Mouse (Mus musculus) hindbrain, embryonic 16.5 days (tissue): ENCODE measurements at regions not wholly inside any gene's neighbourhood (a gene's known extent, or its start where the extent isn't known, plus 50 kb on each side); places are given as distances from the start of the nearest gene placed in this dataset.

Experiments used
- ATAC-seq: fragments of 200-750 bp; cut with Nextera tagmentation; 2 replicates; pipeline ENCODE4 v1.8.0; 2017; ENCODE audit warnings: moderate TSS enrichment, moderate library complexity
- H3K27ac ChIP-seq: fragments of 300-500 bp; sonication (generic); 2 replicates; pipeline ENCODE4 v1.5.1; 2014; ENCODE audit warnings: low read depth, mild to moderate bottlenecking, control low read depth, low read length, moderate library complexity
- H3K27me3 ChIP-seq: fragments of 300-500 bp; sonication (generic); replicated peaks from 2 replicates; pipeline ENCODE4 v1.6.1; 2014; ENCODE audit warnings: low read length; ENCODE audit not compliant: control insufficient read depth, insufficient read depth
- H3K36me3 ChIP-seq: fragments of 300-500 bp; sonication (generic); 2 replicates; pipeline ENCODE4 v1.6.1; 2014; ENCODE audit warnings: mild to moderate bottlenecking, low read length, moderate library complexity, mixed read lengths; ENCODE audit not compliant: control insufficient read depth, insufficient read depth
- H3K4me1 ChIP-seq: fragments of 300-500 bp; sonication (generic); 2 replicates; pipeline ENCODE4 v1.6.1; 2014; ENCODE audit warnings: low read depth, low read length; ENCODE audit not compliant: control insufficient read depth, insufficient read depth
- H3K4me2 ChIP-seq: fragments of 300-500 bp; sonication (generic); 2 replicates; pipeline ENCODE4 v1.6.1; 2014; ENCODE audit warnings: mild to moderate bottlenecking, low read length, control low read depth, moderate library complexity
- H3K4me3 ChIP-seq: fragments of 300-500 bp; sonication (generic); 2 replicates; pipeline ENCODE4 v1.5.1; 2014; ENCODE audit warnings: mild to moderate bottlenecking, low read length, control low read depth, moderate library complexity
- H3K9ac ChIP-seq: fragments of 300-500 bp; sonication (generic); 2 replicates; pipeline ENCODE4 v1.6.1; 2014; ENCODE audit warnings: low read depth, mild to moderate bottlenecking, control low read depth, low read length, moderate library complexity
- H3K9me3 ChIP-seq: fragments of 300-500 bp; sonication (generic); 2 replicates; pipeline ENCODE4 v1.6.1; 2014; ENCODE audit warnings: mild to moderate bottlenecking, low read length, moderate library complexity; ENCODE audit not compliant: control insufficient read depth
- WGBS: fragments of 180-500 bp; shearing (Covaris S2); extraction: QIAGEN DNeasy Blood & Tissue Kit; methylation state at CpG from one replicate; pipeline ENCODE4 v1.1.7; 2014; 5-methylcytosine and 5-hydroxymethylcytosine counted together

DNA sequence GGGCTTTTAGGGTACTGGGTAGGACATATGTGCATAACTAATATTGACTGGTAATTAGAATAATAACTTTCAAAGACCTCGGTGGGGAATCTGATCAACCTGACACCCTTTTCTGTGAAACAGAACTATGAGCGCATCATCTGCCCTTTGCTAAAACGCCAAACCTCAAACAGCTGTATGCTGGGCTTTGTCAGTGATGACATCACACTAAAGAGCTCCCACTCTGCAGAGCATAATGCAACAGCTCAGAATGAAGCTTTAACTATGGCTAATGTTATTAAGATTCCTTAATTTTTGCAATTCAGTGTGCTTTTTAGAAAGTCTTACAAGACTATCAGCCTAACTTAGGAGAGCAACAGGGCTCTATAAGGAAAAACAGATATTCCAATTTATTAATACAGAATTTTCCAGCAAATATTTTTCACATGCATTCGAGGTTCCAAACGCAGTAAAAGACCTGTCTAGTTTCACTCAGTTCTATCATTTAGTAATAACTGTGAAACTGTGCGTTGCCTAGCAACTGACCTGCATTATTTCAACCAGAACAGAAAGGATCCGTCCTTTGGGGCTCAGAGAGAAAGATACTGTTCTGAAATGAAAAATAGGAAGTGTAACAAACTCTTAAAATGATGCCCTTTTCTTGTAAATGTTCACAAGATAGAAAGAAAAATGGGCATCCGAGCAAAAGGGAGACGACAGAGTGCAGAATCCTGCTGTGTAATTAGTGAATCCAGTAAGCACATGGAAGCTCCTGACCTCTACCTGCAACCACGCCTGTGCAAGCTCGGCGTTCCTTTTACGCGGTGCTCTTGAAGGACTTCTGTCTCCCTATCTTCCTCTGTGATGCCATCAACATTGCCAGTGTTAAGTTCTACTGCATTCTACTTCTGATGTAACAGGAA is 242.6 kb upstream of the Ank start:
- Histone ChIP-seq H3K4me3 (peak overlapping the region; percentile 19), H3K4me1 (peaks cover 6% of the 10 kb centered on the region), H3K4me2 (peak overlapping the region; percentile 38), H3K9me3 (no peaks in the 10 kb centered on the region), H3K27me3 (no peaks in the 10 kb centered on the region), H3K36me3 (no peaks in the 10 kb centered on the region), H3K9ac (no peak overlapping the region; the same call in 1 of the 2 replicates), H3K27ac (peak overlapping the region; percentile 55)
- 49% methylated on average over 14 of the region's 14 CpGs for WGBS
- ATAC-seq: peak; percentile 83

DNA sequence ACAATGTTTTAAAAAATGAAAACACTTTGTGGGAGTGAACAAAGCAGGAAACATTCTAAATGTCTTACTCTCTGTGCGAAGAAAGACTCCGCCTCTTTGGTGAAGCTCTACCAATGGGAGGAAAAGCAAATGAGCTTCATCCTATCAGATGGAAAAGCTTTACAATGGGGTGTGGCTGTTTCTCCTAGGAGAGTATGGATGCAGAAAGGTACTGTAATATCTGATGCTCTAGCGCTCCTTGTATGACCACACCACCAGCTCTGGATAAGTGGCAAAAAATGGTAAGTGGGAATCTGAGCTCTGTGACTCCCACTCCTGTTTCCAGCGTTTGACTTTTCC is 242.0 kb upstream of the Ank start:
- ATAC-seq: peak; percentile 89
- H3K4me2 ChIP-seq: peak overlapping the region; percentile 38

DNA sequence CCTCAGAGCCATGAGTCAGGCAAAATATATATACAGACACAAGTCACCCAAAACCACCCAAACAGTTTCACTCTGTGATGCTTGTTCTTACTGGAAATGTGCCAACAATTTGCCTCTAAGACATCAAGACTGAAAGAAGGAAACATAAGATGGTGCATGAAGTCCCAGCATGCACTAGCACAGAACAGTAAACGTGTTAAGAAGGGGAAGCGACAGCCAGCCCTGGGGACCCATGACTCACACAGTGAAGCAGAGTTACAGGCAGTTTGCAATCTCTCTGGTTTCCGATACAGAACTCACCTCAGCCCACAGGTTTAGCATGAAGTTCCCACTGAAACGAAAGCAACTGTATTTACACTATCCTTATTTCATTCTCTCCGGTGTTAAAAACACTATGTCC is 233.7 kb upstream of the Ank start:
- Histone ChIP-seq H3K4me1 (no peaks in the 10 kb centered on the region), H3K36me3 (no peaks in the 10 kb centered on the region), H3K9ac (no peak overlapping the region), H3K9me3 (no peaks in the 10 kb centered on the region), H3K4me2 (no peak overlapping the region), H3K27ac (no peak overlapping the region), H3K27me3 (no peaks in the 10 kb centered on the region), H3K4me3 (no peak overlapping the region)
- ATAC-seq: no peak
- WGBS: 74% methylated on average over 5 of the region's 5 CpGs

More for the DNA sequence above, 242.0 kb upstream of the Ank start:
- Histone ChIP-seq H3K4me1 (peaks cover 6% of the 10 kb centered on the region), H3K9me3 (no peaks in the 10 kb centered on the region), H3K36me3 (no peaks in the 10 kb centered on the region), H3K27me3 (no peaks in the 10 kb centered on the region), H3K27ac (peak overlapping the region; percentile 55), H3K4me3 (peak overlapping the region; percentile 19), H3K9ac (no peak overlapping the region)
- 80% methylated on average over 4 of the region's 4 CpGs for WGBS

DNA sequence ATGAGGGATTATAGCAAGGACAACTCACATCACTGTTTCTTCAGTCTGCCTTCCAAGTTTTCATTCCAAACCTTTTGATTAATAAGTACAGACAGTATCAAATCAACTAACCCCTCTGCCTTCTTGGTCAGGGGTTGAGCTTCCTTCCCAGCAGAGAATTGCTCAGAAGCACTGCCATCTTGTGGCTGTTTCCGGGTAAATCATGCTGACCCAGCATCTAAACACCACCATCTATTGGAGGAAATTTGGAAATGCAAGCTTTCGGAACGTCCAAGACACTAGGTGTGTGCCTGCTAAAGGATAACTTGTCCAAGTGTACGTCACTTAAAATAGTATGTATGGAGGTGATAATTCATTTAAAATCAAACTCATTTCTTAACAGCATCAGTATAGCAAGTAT is 231.7 kb upstream of the Ank start:
- no peaks in the 10 kb centered on the region for H3K36me3 ChIP-seq
- ATAC-seq: peak; percentile 74; the same call in 1 of the 2 replicates
- no peaks in the 10 kb centered on the region for H3K4me1 ChIP-seq
- H3K9ac ChIP-seq: no peak overlapping the region
- no peak overlapping the region for H3K4me3 ChIP-seq
- H3K27me3 ChIP-seq: no peaks in the 10 kb centered on the region
- WGBS: 18% methylated on average over 4 of the region's 4 CpGs
- H3K4me2 ChIP-seq: no peak overlapping the region
- no peak overlapping the region for H3K27ac ChIP-seq
- H3K9me3 ChIP-seq: no peaks in the 10 kb centered on the region

DNA sequence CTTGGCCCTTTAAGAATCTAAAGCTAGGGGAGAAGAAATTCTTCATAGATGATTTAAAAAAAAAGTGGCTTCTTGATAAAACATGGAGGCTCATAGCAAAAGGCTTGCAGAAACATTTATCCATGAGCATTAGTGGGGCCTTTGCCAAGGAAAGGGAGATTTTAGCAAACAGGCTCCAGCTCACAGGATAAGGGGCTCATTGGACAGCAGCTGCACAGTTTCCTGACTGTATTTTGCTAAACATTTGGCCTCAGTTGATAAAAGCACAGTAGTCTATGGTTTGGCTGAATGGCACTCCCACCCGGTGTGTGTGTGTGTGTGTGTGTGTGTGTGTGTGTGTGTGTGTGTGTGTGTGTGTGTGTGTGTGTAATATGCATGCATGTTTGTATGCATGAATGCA is 228.2 kb upstream of the Ank start:
- Histone ChIP-seq H3K4me1 (no peaks in the 10 kb centered on the region), H3K36me3 (no peaks in the 10 kb centered on the region), H3K4me2 (no peak overlapping the region), H3K27me3 (no peaks in the 10 kb centered on the region), H3K27ac (no peak overlapping the region), H3K9me3 (no peaks in the 10 kb centered on the region), H3K9ac (no peak overlapping the region), H3K4me3 (no peak overlapping the region)
- ATAC-seq: no peak
- 86% methylated on average over 1 of the region's 1 CpGs for WGBS

DNA sequence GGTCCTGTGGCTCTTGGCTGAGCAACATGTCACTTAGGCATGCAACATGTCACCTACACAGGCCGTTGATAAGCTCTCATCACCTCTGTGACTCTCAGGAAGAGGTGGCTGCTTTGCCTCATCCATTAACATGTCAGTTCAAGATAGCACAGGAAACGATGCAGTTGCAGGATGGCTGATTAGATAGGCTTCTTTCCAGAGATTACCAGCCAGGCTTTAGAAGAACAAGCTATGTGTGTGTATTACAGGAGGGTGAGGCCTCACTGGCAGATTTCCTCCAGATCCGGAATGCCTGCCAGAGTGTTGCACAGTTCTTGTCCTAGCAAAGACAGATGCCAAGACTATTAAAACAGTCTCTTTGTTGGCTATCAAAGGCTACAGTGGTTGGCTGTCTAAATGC is 220.2 kb upstream of the Ank start:
- WGBS: 63% methylated on average over 3 of the region's 3 CpGs

DNA sequence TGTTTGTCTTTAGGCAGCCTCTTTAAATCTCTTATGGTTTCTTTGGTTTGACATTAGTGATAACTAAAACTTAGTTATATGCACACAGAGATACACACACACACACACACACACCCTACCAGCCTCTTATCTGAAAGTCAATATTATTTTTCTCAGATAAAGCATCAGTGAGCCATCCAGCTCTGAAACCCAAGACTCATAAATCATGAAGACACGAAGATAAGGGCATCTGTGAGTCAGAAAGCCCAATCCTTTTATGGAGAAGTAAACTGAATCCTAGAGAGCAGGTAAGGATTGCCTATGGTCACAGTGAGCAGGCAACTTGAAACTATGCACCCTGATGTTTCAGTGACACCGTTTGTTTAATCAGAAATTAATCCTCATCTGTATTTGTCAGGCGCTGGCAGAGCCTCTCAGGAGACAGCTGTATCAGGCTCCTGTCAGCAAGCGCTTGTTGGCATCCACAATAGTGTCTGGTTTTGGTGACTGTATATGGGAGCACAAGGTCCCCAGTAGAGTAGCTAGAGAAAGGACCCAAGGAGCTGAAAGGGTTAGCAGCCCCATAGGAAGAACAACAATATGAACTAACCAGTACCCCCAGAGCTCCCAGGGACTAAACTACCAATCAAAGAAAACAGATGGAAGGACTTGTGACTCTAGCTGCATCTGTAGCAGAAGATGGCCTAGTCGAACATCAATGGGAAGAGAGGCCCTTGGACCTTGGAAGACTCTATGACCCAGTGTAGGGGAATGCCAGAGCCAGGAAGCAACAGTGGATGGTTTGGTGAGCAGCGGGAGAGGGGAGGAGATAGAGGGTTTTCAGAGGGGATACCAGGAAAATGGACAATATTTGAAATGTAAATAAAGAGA is 207.3 kb upstream of the Ank start:
- WGBS: 73% methylated on average over 6 of the region's 6 CpGs

More for the DNA sequence above, 220.2 kb upstream of the Ank start:
- Histone ChIP-seq H3K27me3 (no peaks in the 10 kb centered on the region), H3K9me3 (no peaks in the 10 kb centered on the region), H3K4me2 (no peak overlapping the region), H3K4me3 (no peak overlapping the region), H3K4me1 (no peaks in the 10 kb centered on the region), H3K36me3 (no peaks in the 10 kb centered on the region), H3K9ac (no peak overlapping the region), H3K27ac (no peak overlapping the region)
- ATAC-seq: no peak

DNA sequence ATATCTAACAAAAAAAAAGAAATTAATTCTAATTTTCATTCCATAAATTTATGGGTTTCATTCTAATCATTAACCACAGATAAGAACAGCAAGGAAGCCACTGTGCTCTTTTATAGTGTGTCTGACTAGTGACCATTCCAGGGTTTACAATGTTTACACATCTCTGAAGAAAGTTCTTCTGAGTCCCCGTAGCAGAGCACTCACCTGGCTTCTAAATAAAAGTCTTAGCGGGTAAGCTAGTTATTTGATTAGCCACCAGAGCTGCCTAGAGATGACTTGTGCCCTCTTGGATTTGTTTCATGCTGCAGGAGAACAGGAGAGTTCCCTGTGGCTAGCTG is 206.7 kb upstream of the Ank start:
- Histone ChIP-seq H3K36me3 (no peaks in the 10 kb centered on the region), H3K9ac (no peak overlapping the region), H3K27ac (no peak overlapping the region), H3K4me2 (no peak overlapping the region), H3K27me3 (no peaks in the 10 kb centered on the region), H3K4me3 (no peak overlapping the region), H3K9me3 (no peaks in the 10 kb centered on the region), H3K4me1 (no peaks in the 10 kb centered on the region)
- no peak for ATAC-seq
- WGBS: 74% methylated on average over 2 of the region's 2 CpGs

More for the DNA sequence above, 207.3 kb upstream of the Ank start:
- H3K9me3 ChIP-seq: no peaks in the 10 kb centered on the region
- H3K4me2 ChIP-seq: no peak overlapping the region
- no peak for ATAC-seq
- H3K4me1 ChIP-seq: no peaks in the 10 kb centered on the region
- no peak overlapping the region for H3K4me3 ChIP-seq
- no peaks in the 10 kb centered on the region for H3K27me3 ChIP-seq
- H3K27ac ChIP-seq: no peak overlapping the region
- H3K36me3 ChIP-seq: no peaks in the 10 kb centered on the region
- H3K9ac ChIP-seq: no peak overlapping the region

DNA sequence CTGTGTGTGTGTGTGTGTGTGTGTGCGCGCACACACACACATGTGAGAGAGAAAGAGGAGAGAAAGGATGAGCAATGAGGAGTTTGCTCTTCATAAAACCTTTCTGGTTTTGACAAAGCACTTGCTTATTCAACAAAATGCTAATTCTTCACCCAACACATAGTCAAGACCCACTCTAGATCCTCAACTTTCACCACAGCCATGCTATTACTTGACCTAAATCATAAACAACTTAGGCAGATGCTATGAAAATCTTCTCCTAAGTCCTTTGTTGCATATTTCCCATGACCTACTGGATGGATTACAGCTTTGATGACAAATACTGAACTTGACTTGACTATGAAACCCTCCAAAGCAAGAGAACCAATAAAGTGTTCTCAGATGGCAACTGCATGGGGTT is 196.3 kb upstream of the Ank start:
- no peaks in the 10 kb centered on the region for H3K27me3 ChIP-seq
- no peaks in the 10 kb centered on the region for H3K9me3 ChIP-seq
- H3K4me3 ChIP-seq: no peak overlapping the region
- 98% methylated on average over 2 of the region's 2 CpGs for WGBS
- H3K9ac ChIP-seq: no peak overlapping the region
- H3K4me1 ChIP-seq: no peaks in the 10 kb centered on the region
- no peaks in the 10 kb centered on the region for H3K36me3 ChIP-seq
- no peak for ATAC-seq
- no peak overlapping the region for H3K27ac ChIP-seq
- no peak overlapping the region for H3K4me2 ChIP-seq
